ENCODE assay signal across 32 mouse cellular contexts in genomic region chr2:109965753-109966420, GRCm38 (mm10). TPM values are rescaled to one million over a fixed set of nuclear protein-coding genes. Genes with fewer than 3 reads are reported as not detected.
A peak's percentile ranks its signal among the peaks of the same experiment; 100 is the strongest.
DNase-seq lines count a peak whose midpoint lies in the region; ATAC-seq and TF ChIP-seq lines count a peak whose summit lies in the region.
"Had no signal": no experiment of that assay in that cellular context is flagged by ENCODE, and none has a peak within 500 bp of the region (broad histone marks: within the 10 kb centered on the region; RNA-seq: fewer than 3 reads in every experiment).

No protein-coding gene starts in this region.

- no peaks in the 10 kb centered on the region for H3K9me3 ChIP-seq in liver, embryonic 13.5 days (replicated peaks)
- no peaks in the 10 kb centered on the region for H3K9me3 ChIP-seq in liver, embryonic 11.5 days (ENCODE audit: control insufficient read depth, low read length)
- no peaks in the 10 kb centered on the region for H3K9me3 ChIP-seq in liver, postnatal 0 days (ENCODE audit: low read length)
- H3K9me3 ChIP-seq in stomach, postnatal 0 days (ENCODE audit: control insufficient read depth, low read length) = no peaks in the 10 kb centered on the region
- H3K9me3 ChIP-seq: embryonic facial prominence, embryonic 13.5 days; forebrain, embryonic 12.5 days; heart, embryonic 10.5 days; limb, embryonic 12.5 days; midbrain, embryonic 10.5 days; midbrain, embryonic 15.5 days had no signal

- H3K27ac ChIP-seq in liver, embryonic 13.5 days = peak overlapping the region; percentile 39; the same call in 1 of the 2 replicates
- H3K27ac ChIP-seq in liver, embryonic 11.5 days (ENCODE audit: low read depth, low read length) = no peak overlapping the region
- peak overlapping the region; percentile 72 for H3K27ac ChIP-seq in liver, postnatal 0 days (ENCODE audit: low read depth)
- H3K27ac ChIP-seq in stomach, postnatal 0 days (replicated peaks) = 0 out of 2 replicates have a peak overlapping the region, but pooled peaks have one; percentile 8
- H3K27ac ChIP-seq: embryonic facial prominence, embryonic 13.5 days; forebrain, embryonic 12.5 days; gastrocnemius, adult 2 months; heart, embryonic 10.5 days; hindbrain, embryonic 14.5 days; left cerebral cortex, adult 2 months; limb, embryonic 12.5 days; macrophage; midbrain, embryonic 10.5 days; midbrain, embryonic 15.5 days had no signal

- DNase-seq in liver, embryonic 13.5 days = no peak
- DNase-seq in liver, embryonic 11.5 days (ENCODE audit: low spot score) = no peak
- peak; percentile 83 for DNase-seq in fat pad, adult 2 months (ENCODE audit: extremely low read depth, low read depth, low spot score)
- no peak for DNase-seq in liver, postnatal 0 days
- no peak for DNase-seq in stomach, postnatal 0 days (ENCODE audit: low spot score)
- no peak for DNase-seq in layer of hippocampus, postnatal 14 days (ENCODE audit: low spot score in 2 of 2)
- DNase-seq in heart, postnatal 14 days = no peak
- DNase-seq: adrenal gland, postnatal 14 days; cerebellum, adult 11 months; cerebellum, adult 9-11 months; embryo, embryonic 11 days; gastrocnemius, adult 2 months; heart, adult 11 months; kidney, postnatal 25 days; lung, adult 18-20 months; right cerebral cortex, postnatal 4 days; thymus, adult 2 months; thymus, postnatal 36 days had no signal

- intact Hi-C loops in heart, postnatal 14 days (cut with DNase I) = no loop called here

- H3K4me2 ChIP-seq in liver, embryonic 13.5 days = no peak overlapping the region
- no peak overlapping the region for H3K4me2 ChIP-seq in liver, embryonic 11.5 days
- peak overlapping the region; percentile 16; the same call in 1 of the 2 replicates for H3K4me2 ChIP-seq in liver, postnatal 0 days (ENCODE audit: low read depth, low read length)
- H3K4me2 ChIP-seq in stomach, postnatal 0 days (replicated peaks; ENCODE audit: low read depth) = no peak overlapping the region
- H3K4me2 ChIP-seq: embryonic facial prominence, embryonic 13.5 days; forebrain, embryonic 12.5 days; hindbrain, embryonic 14.5 days; limb, embryonic 12.5 days; midbrain, embryonic 15.5 days had no signal

- 73% methylated on average over 9 of the region's 9 CpGs for WGBS in liver, embryonic 13.5 days (ENCODE audit: insufficient replicate concordance)
- 83% methylated on average over 9 of the region's 9 CpGs for WGBS in liver, embryonic 11.5 days
- WGBS in liver, postnatal 0 days (ENCODE audit: insufficient replicate concordance) = 51% methylated on average over 9 of the region's 9 CpGs
- 64% methylated on average over 9 of the region's 9 CpGs for WGBS in stomach, postnatal 0 days

- TF ChIP-seq CTCF in liver, postnatal 0 days (IDR thresholded peaks at IDR 0.05; ENCODE audit: low read depth) = no peak
- no peak for TF ChIP-seq CTCF in stomach, postnatal 0 days (IDR thresholded peaks at IDR 0.05; ENCODE audit: low read depth)

- no peaks in the 10 kb centered on the region for H3K36me3 ChIP-seq in liver, embryonic 13.5 days
- no peaks in the 10 kb centered on the region for H3K36me3 ChIP-seq in liver, embryonic 11.5 days (ENCODE audit: control insufficient read depth, insufficient read depth, low read length)
- no peaks in the 10 kb centered on the region for H3K36me3 ChIP-seq in liver, postnatal 0 days (replicated peaks; ENCODE audit: insufficient read depth, low read length)
- no peaks in the 10 kb centered on the region for H3K36me3 ChIP-seq in stomach, postnatal 0 days (ENCODE audit: control insufficient read depth, insufficient read depth, low read length)
- H3K36me3 ChIP-seq: embryonic facial prominence, embryonic 13.5 days; forebrain, embryonic 12.5 days; heart, embryonic 10.5 days; limb, embryonic 12.5 days; midbrain, embryonic 10.5 days; midbrain, embryonic 15.5 days had no signal

- H3K27me3 ChIP-seq in liver, embryonic 13.5 days = no peaks in the 10 kb centered on the region
- no peaks in the 10 kb centered on the region for H3K27me3 ChIP-seq in liver, embryonic 11.5 days (replicated peaks; ENCODE audit: control insufficient read depth, insufficient read depth, low read length)
- H3K27me3 ChIP-seq in liver, postnatal 0 days (ENCODE audit: insufficient read depth, low read length) = no peaks in the 10 kb centered on the region
- H3K27me3 ChIP-seq in stomach, postnatal 0 days (ENCODE audit: control insufficient read depth, insufficient read depth, low read length) = no peaks in the 10 kb centered on the region
- H3K27me3 ChIP-seq: CH12.LX; embryonic facial prominence, embryonic 13.5 days; limb, embryonic 12.5 days; midbrain, embryonic 15.5 days; Patski had no signal

- no peak overlapping the region for H3K9ac ChIP-seq in liver, embryonic 13.5 days
- H3K9ac ChIP-seq in liver, embryonic 11.5 days (ENCODE audit: low read depth, low read length) = no peak overlapping the region
- H3K9ac ChIP-seq in liver, postnatal 0 days (replicated peaks) = no peak overlapping the region
- no peak overlapping the region for H3K9ac ChIP-seq in stomach, postnatal 0 days (ENCODE audit: low read length)
- H3K9ac ChIP-seq: embryonic facial prominence, embryonic 13.5 days; forebrain, embryonic 12.5 days; hindbrain, embryonic 14.5 days; limb, embryonic 12.5 days; midbrain, embryonic 15.5 days had no signal

- H3K4me1 ChIP-seq in liver, embryonic 13.5 days (replicated peaks) = peaks cover 20% of the 10 kb centered on the region
- H3K4me1 ChIP-seq in liver, embryonic 11.5 days (replicated peaks; ENCODE audit: control insufficient read depth, insufficient read depth, low read length) = peaks cover 9% of the 10 kb centered on the region; the same call in 1 of the 2 replicates
- peaks cover 3% of the 10 kb centered on the region; the same call in 1 of the 2 replicates for H3K4me1 ChIP-seq in liver, postnatal 0 days (ENCODE audit: insufficient read depth)
- H3K4me1 ChIP-seq in stomach, postnatal 0 days (replicated peaks; ENCODE audit: control insufficient read depth, insufficient read depth) = no peaks in the 10 kb centered on the region

- no peak for ATAC-seq in liver, embryonic 13.5 days (ENCODE audit: low read depth)
- no peak for ATAC-seq in liver, embryonic 11.5 days (replicated peaks; ENCODE audit: low FRiP score)
- no peak for ATAC-seq in liver, postnatal 0 days
- ATAC-seq in stomach, postnatal 0 days (ENCODE audit: low FRiP score, low TSS enrichment) = no peak
- ATAC-seq: intestine, postnatal 0 days; lung, postnatal 0 days; midbrain, embryonic 15.5 days; Patski had no signal

- H3K4me3 ChIP-seq in liver, embryonic 13.5 days (replicated peaks) = no peak overlapping the region
- H3K4me3 ChIP-seq in liver, embryonic 11.5 days (ENCODE audit: low read depth, low read length) = no peak overlapping the region
- no peak overlapping the region for H3K4me3 ChIP-seq in liver, postnatal 0 days (ENCODE audit: low read depth, low read length)
- H3K4me3 ChIP-seq in stomach, postnatal 0 days (ENCODE audit: low read depth, low read length) = no peak overlapping the region
- H3K4me3 ChIP-seq: embryonic facial prominence, embryonic 13.5 days; erythroblast, embryonic 14.5 days; forebrain, embryonic 12.5 days; gastrocnemius, adult 2 months; heart, embryonic 10.5 days; left cerebral cortex, adult 2 months; limb, embryonic 12.5 days; midbrain, embryonic 10.5 days; midbrain, embryonic 15.5 days had no signal

- TF ChIP-seq EP300 in liver, postnatal 0 days (IDR thresholded peaks at IDR 0.05; ENCODE audit: low read depth) = no peak
- no peak for TF ChIP-seq EP300 in stomach, postnatal 0 days (optimal IDR thresholded peaks at IDR 0.05)

RNA-seq across cellular contexts. Expression of gene Lgr4, which starts 48.4 kb away (rescaled TPM):
- 3.1 and 3.9 TPM in 2 replicates for polyA plus RNA-seq in liver, embryonic 13.5 days (2015; fragmentation: Nextera tagmentation; extraction: Ambion mirVana)
- 9.5 and 10.0 TPM in 2 replicates for polyA plus RNA-seq in liver, embryonic 11.5 days (2014; fragmentation: Nextera tagmentation; extraction: Ambion mirVana)
- polyA plus RNA-seq in liver, postnatal 0 days (2015; fragmentation: Nextera tagmentation; extraction: Ambion mirVana) = 3.9 and 4.2 TPM in 2 replicates
- polyA plus RNA-seq in stomach, postnatal 0 days (2015; fragmentation: Nextera tagmentation; extraction: Ambion mirVana) = 15.0 and 16.0 TPM in 2 replicates
- 10 to 100 TPM; 26.0 to 26.7 TPM for total RNA-seq in layer of hippocampus, postnatal 14 days (2021)
- 10 to 100 TPM; 28.0 to 29.2 TPM for total RNA-seq in heart, postnatal 14 days (2021)

RNA-seq across cellular contexts. Expression of gene Ccdc34, which starts 51.7 kb away (rescaled TPM):
- polyA plus RNA-seq in liver, embryonic 13.5 days (2015; fragmentation: Nextera tagmentation; extraction: Ambion mirVana) = 26.2 and 34.1 TPM in 2 replicates
- 34.4 and 42.5 TPM in 2 replicates for polyA plus RNA-seq in liver, embryonic 11.5 days (2014; fragmentation: Nextera tagmentation; extraction: Ambion mirVana)
- 14.5 and 14.6 TPM in 2 replicates for polyA plus RNA-seq in liver, postnatal 0 days (2015; fragmentation: Nextera tagmentation; extraction: Ambion mirVana)
- polyA plus RNA-seq in stomach, postnatal 0 days (2015; fragmentation: Nextera tagmentation; extraction: Ambion mirVana) = 16.1 and 18.7 TPM in 2 replicates
- 10 to 100 TPM; 22.4 to 24.7 TPM for total RNA-seq in layer of hippocampus, postnatal 14 days (2021)
- total RNA-seq in heart, postnatal 14 days (2021) = 1 to 10 TPM; 7.3 to 9.2 TPM
